Mouse (Mus musculus) embryonic stem cell, embryonic (primary cell): Measurements from ENCODE around the gene Bet1l.

ENCODE experiments used
- CTCF ChIA-PET, 4 experiments: fragments of 300-600 bp in 2 of 4; fragments of 350-600 bp in 2 of 4; sonication (Branson Sonifier 250); formaldehyde crosslinking; loops; one replicate each; lab custom pipeline; 2022; ENCODE audit warnings: inconsistent platforms in 2 of 4; lab: Charles Lee
- POLR2A ChIA-PET, 4 experiments: fragments of 300-600 bp in 2 of 4; fragments of 350-600 bp in 2 of 4; sonication (Branson Sonifier 250); formaldehyde crosslinking; loops; one replicate each; lab custom pipeline; 2022; ENCODE audit warnings: antibody characterized with exemption in 4 of 4, inconsistent platforms in 1 of 4; lab: Charles Lee

The Bet1l gene

GRCm38 (mm10) chr7:140828171-140828881 lies 29.1 kb downstream of the Bet1l start:
- ChIA-PET CTCF (interaction anchor here (0.5 to 1.9 kb wide), 16 partner anchors 11 to 745 kb away, joined by 3 to 9 read pairs (median 3); partner anchors contain the start of genes Mtg1 (in 1 of the 4) and Odf3 (in 1 of the 4)), POLR2A (interaction anchor here in 2 of 4 experiments (0.8 to 1.2 kb wide), 3 partner anchors 8 to 28 kb away, joined by 3 to 5 read pairs (median 4); partner anchors contain the start of gene Gm45785 (in 1 of the 2))

DNA sequence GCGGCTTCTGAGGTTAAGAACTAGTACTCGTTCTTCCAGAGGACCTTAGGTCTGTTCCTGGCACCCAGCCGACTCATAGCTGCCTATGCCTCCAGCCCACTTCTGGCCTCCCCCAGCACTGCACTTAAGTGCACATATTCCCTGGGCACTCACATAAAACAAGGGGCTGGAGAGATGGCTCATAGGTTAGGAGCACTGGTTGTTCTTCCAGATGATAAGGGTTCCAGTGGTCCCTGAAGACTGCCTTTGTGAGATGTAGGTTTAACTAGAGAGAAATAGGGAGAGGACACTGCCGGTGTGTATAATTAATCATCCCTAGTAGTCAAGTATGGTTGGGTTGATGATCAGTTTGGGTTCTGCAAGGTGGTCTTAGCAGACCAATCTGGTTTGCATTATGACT lies 34.6 kb downstream of the Bet1l start:
- ChIA-PET CTCF (interaction anchor here in 1 of 4 experiments (0.7 kb wide), 1 partner anchor 14 kb away, joined by 3 read pairs; no protein-coding TSS in a partner anchor), POLR2A (interaction anchor here in 2 of 4 experiments (0.8 to 2.7 kb wide), 6 partner anchors 10 to 226 kb away, joined by 3 to 16 read pairs (median 8); partner anchors contain the start of genes Gm45785 (in 1 of the 2), Ric8a (in 1 of the 2) and Urah (in 1 of the 2))

- CTCF ChIA-PET: interaction anchor here (0.6 to 2.1 kb wide), 11 partner anchors 13 to 1281 kb away, joined by 3 to 12 read pairs (median 6); partner anchors contain the start of genes Ptdss2 (in 1 of the 4) and Urah (in 1 of the 4)
- POLR2A ChIA-PET: interaction anchor here in 3 of 4 experiments (0.5 to 2.7 kb wide), 63 partner anchors 9 to 1080 kb away, joined by 3 to 16 read pairs (median 3); partner anchors contain the start of genes Gm45785 (in 3 of the 3), Urah (in 3 of the 3), Echs1 (in 2 of the 3) and Paox (in 2 of the 3)
Observed at GRCm38 (mm10) chr7:140821653-140822329, 35.6 kb downstream of the Bet1l start, which contains the start of gene Zfp941. Zfp941 (minus strand) TSS chr7:140822178.

DNA sequence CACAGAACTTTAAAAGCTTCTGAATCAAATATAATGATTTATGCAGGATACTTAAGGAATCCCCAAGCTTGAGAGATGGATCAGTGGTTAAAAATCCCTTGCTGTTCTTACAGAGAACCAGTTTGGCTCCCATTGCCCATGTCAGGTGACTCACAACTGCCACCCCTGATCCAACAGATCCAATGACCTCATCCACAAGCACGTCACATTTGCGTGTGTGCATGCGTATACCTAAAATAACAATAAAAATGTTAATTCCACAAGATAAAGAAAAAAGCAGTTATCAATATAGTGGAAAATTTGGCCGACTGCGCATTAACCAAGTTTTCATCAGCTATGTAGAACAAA lies 36.1 kb downstream of the Bet1l start:
- ChIA-PET POLR2A (interaction anchor here in 3 of 4 experiments (0.5 to 2.7 kb wide), 55 partner anchors 9 to 1081 kb away, joined by 3 to 16 read pairs (median 4); partner anchors contain the start of genes Gm45785 (in 3 of the 3), Echs1 (in 2 of the 3), Paox (in 2 of the 3) and Ric8a (in 2 of the 3)), CTCF (interaction anchor here (0.6 to 2.1 kb wide), 9 partner anchors 15 to 1280 kb away, joined by 3 to 12 read pairs (median 6); partner anchors contain the start of gene Ptdss2 (in 1 of the 4))

DNA sequence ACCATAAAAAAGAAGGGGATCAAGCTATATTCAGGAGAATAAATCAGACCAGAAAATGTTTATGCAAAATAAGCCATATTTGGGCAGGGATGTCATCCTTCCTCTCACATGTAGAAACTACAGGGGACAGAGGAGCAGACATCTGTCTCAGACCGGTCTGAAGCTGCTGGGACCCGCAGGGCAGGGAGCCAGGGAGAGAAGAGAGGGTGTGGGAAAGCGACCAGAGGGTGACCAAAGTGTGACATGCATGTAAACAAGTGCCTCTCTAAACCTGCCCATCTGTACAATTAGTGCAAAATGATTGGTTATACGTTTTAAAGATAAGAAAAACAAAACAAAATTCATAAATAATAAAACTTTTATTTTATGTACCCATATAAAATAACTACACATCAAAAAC lies 37.2 kb downstream of the Bet1l start:
- CTCF ChIA-PET: interaction anchor here in 3 of 4 experiments (0.6 to 2.1 kb wide), 3 partner anchors 10 to 625 kb away, joined by 3 to 8 read pairs (median 6); no protein-coding TSS in a partner anchor
- POLR2A ChIA-PET: interaction anchor here in 1 of 4 experiments (1.1 to 1.7 kb wide), 5 partner anchors 9 to 334 kb away, joined by 3 to 4 read pairs (median 4); no protein-coding TSS in a partner anchor

DNA sequence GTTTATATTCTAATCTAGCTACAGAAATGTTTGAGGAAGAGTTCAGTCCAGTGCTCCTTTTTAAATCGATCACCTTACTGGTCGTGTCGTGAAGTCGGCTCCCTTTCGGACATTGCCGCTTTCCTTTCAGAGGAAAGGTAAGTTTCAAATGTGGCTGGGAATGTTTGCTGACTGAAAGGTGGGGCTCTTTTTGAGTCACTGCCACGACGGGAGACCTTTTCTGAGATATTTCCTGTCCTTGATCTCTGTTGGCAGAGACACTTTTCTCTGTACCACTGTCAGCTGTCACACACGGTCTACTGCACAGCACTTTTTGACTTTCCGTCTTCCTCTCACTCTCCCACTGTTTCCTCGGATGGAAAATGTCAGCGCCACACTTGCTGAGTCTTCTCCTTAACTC lies 44.5 kb downstream of the Bet1l start:
- ChIA-PET POLR2A (interaction anchor here in 2 of 4 experiments (0.7 to 1.3 kb wide), 5 partner anchors 8 to 44 kb away, joined by 3 to 7 read pairs (median 3); partner anchors contain the start of genes Bet1l (in 1 of the 2), Gm45785 (in 1 of the 2), Ric8a (in 1 of the 2) and Zfp941 (in 1 of the 2)), CTCF (interaction anchor here in 1 of 4 experiments (0.9 kb wide), 1 partner anchor 14 kb away, joined by 3 read pairs; no protein-coding TSS in a partner anchor)

- CTCF ChIA-PET: interaction anchor here in 1 of 4 experiments (1.1 to 1.2 kb wide), 2 partner anchors 13 to 14 kb away, joined by 3 to 8 read pairs; no protein-coding TSS in a partner anchor
- POLR2A ChIA-PET: interaction anchor here in 2 of 4 experiments (0.9 to 1.5 kb wide), 4 partner anchors 8 to 29 kb away, joined by 3 to 4 read pairs (median 3); partner anchors contain the start of gene Syce1 (in 1 of the 2)
Observed at GRCm38 (mm10) chr7:140811714-140812113, 45.7 kb downstream of the Bet1l start.

- ChIA-PET CTCF (interaction anchor here in 1 of 4 experiments (0.7 to 0.9 kb wide), 3 partner anchors 9 to 622 kb away, joined by 3 to 4 read pairs (median 3); no protein-coding TSS in a partner anchor), POLR2A (interaction anchor here in 1 of 4 experiments (0.6 kb wide), 1 partner anchor 626 kb away, joined by 3 read pairs; no protein-coding TSS in a partner anchor)
Observed at GRCm38 (mm10) chr7:140810496-140810895, 46.9 kb downstream of the Bet1l start.

- ChIA-PET POLR2A (interaction anchor here in 3 of 4 experiments (0.6 to 1.9 kb wide), 10 partner anchors 11 to 1269 kb away, joined by 3 to 12 read pairs (median 3); partner anchors contain the start of genes Zfp941 (in 2 of the 3) and Syce1 (in 1 of the 3)), CTCF (interaction anchor here (0.5 to 4.4 kb wide), 49 partner anchors 9 to 730 kb away, joined by 3 to 23 read pairs (median 4); partner anchors contain the start of genes Syce1 (in 2 of the 4), Urah (in 2 of the 4), Zfp941 (in 2 of the 4) and Fuom (in 1 of the 4))
Observed at GRCm38 (mm10) chr7:140805704-140806103, 51.7 kb downstream of the Bet1l start.
